Mouse (Mus musculus) left cerebral cortex, adult 6 months (tissue): Measurements from ENCODE around the gene Vps18. TPM values are rescaled to one million over a fixed set of nuclear protein-coding genes. Genes with fewer than 3 reads are reported as not detected.

Experiments
- long read RNA-seq, 2 experiments: library from polyadenylated mRNA; unstranded; transcript quantifications; one replicate each; pipeline ENCODE4 v2.0.0; 2019 to 2020
- polyA plus RNA-seq: library from polyadenylated mRNA; unstranded; fragments of <200 nt; fragmentation: Nextera tagmentation; gene quantifications from 2 replicates; pipeline ENCODE4 v1.2.3, GENCODE M21; 2021

Vps18 gene
- polyA plus RNA-seq: 16.4 TPM in 2 replicates
- long read RNA-seq, experiment 1, full-length matches to known transcripts: 112 of 145 reads
- long read RNA-seq, experiment 1, partial matches to known transcripts: 28 of 145 reads
- long read RNA-seq, experiment 1, other reads (novel, unspliced or antisense): 5 of 145 reads
- long read RNA-seq, experiment 2, full-length matches to known transcripts: 10 of 35 reads
- long read RNA-seq, experiment 2, partial matches to known transcripts: 25 of 35 reads
- long read RNA-seq, experiment 2, other reads (novel, unspliced or antisense): 0 of 35 reads

GRCm38 (mm10) chr2:119288270-119288882 lies at the start of gene Vps18:
Gene Vps18, plus strand, starts transcription at chr2:119288740.

GRCm38 (mm10) chr2:119270643-119271331 lies 17.8 kb upstream of the Vps18 start, which contains the start of gene Rhov:
Gene Rhov, minus strand, starts transcription at chr2:119271272.

GRCm38 (mm10) chr2:119325568-119326143 lies 37.1 kb downstream of the Vps18 start, which contains the start of gene Dll4:
Gene Dll4, plus strand, starts transcription at chr2:119325784.

Other genes starting within 250 kb of the Vps18 start
- 0.04 and 0.21 TPM in 2 replicates for gene Knl1, start 241.6 kb upstream of the Vps18 start, polyA plus RNA-seq
- gene Rad51, start 175.9 kb upstream of the Vps18 start, polyA plus RNA-seq: 0.80 TPM in 2 replicates
- gene Rmdn3, start 131.7 kb upstream of the Vps18 start, polyA plus RNA-seq: 35.9 and 39.0 TPM in 2 replicates
- 2.9 and 3.3 TPM in 2 replicates for gene Gchfr, start 121.0 kb upstream of the Vps18 start, polyA plus RNA-seq
- gene Gm14137, start 114.2 kb upstream of the Vps18 start, polyA plus RNA-seq: 0.05 TPM in 1 of 2 replicates, not detected in the other
- 32.0 and 32.8 TPM in 2 replicates for gene Zfyve19, start 80.1 kb upstream of the Vps18 start, polyA plus RNA-seq
- 15.1 and 16.7 TPM in 2 replicates for gene Dnajc17, start 79.9 kb upstream of the Vps18 start, polyA plus RNA-seq
- gene Ppp1r14d, start 58.8 kb upstream of the Vps18 start, polyA plus RNA-seq: not detected in 2 replicates
- 1.9 and 2.4 TPM in 2 replicates for gene Spint1, start 51.4 kb upstream of the Vps18 start, polyA plus RNA-seq
- 11.9 and 13.8 TPM in 2 replicates for gene Rhov, start 17.5 kb upstream of the Vps18 start, polyA plus RNA-seq
- 0.56 and 0.72 TPM in 2 replicates for gene Dll4, start 37.0 kb downstream of the Vps18 start, polyA plus RNA-seq
- 14.6 and 19.3 TPM in 2 replicates for gene Chac1, start 62.5 kb downstream of the Vps18 start, polyA plus RNA-seq
- gene Ino80, start 188.9 kb downstream of the Vps18 start, polyA plus RNA-seq: 1.3 and 1.8 TPM in 2 replicates